Mouse (Mus musculus) myocyte (in vitro differentiated cells): ENCODE measurements around the gene Hist1h3g.

Source experiments
- CEBPB ChIP-seq: IDR thresholded peaks from 2 replicates; pipeline ENCODE4 v1.6.1; 2011; ENCODE audit warnings: mild to moderate bottlenecking, moderate library complexity; ENCODE audit not compliant: poor library complexity, insufficient read depth, severe bottlenecking
- MAX ChIP-seq: IDR thresholded peaks from one replicate; pipeline ENCODE4 v1.6.1; 2011; ENCODE audit warnings: low read depth, mild to moderate bottlenecking, control low read depth
- POLR2A ChIP-seq: IDR thresholded peaks from one replicate; pipeline ENCODE4 v1.6.1; 2011; ENCODE audit warnings: low read depth, mild to moderate bottlenecking, control low read depth, moderate library complexity; ENCODE audit not compliant: insufficient read length
- USF1 ChIP-seq: IDR thresholded peaks from one replicate; pipeline ENCODE4 v1.6.1; 2011; ENCODE audit warnings: low read depth, mild to moderate bottlenecking, control low read depth, moderate library complexity

GRCm38 (mm10) chr13:23510127-23510526, 25.1 kb upstream of the Hist1h3g start:
- TF ChIP-seq POLR2A (no peak), CEBPB (no peak), MAX (no peak), USF1 (no peak)
